Mouse (Mus musculus) retina, postnatal 1 day (tissue): ENCODE data around the gene Etv4.

ENCODE experiments used
- DNase-seq: peaks from one replicate; pipeline ENCODE4 v3.0.0-alpha.2; 2012

The Etv4 gene

GRCm38 (mm10) chr11:101784488-101785142, 556 bp downstream of the Etv4 start:
- DNase-seq: no peak

- no peak for DNase-seq
Observed at GRCm38 (mm10) chr11:101784072-101784471, 1.1 kb downstream of the Etv4 start.

GRCm38 (mm10) chr11:101783584-101783983, 1.6 kb downstream of the Etv4 start:
- DNase-seq: peak; percentile 47

GRCm38 (mm10) chr11:101783135-101783534, 2.0 kb downstream of the Etv4 start:
- no peak for DNase-seq

- DNase-seq: no peak
Observed at GRCm38 (mm10) chr11:101776846-101777245, 8.3 kb downstream of the Etv4 start.

- peak; percentile 90 for DNase-seq
Observed at GRCm38 (mm10) chr11:101772449-101772848, 12.7 kb downstream of the Etv4 start.

- peak; percentile 56 for DNase-seq
Observed at GRCm38 (mm10) chr11:101772027-101772426, 13.1 kb downstream of the Etv4 start.

- DNase-seq: no peak
Observed at GRCm38 (mm10) chr11:101770266-101770665, 14.9 kb downstream of the Etv4 start.

- no peak for DNase-seq
Observed at GRCm38 (mm10) chr11:101768721-101769120, 16.4 kb downstream of the Etv4 start.

GRCm38 (mm10) chr11:101767326-101767725, 17.8 kb downstream of the Etv4 start:
- DNase-seq: no peak

- no peak for DNase-seq
Observed at GRCm38 (mm10) chr11:101764546-101764945, 20.6 kb downstream of the Etv4 start.

GRCm38 (mm10) chr11:101763723-101764122, 21.4 kb downstream of the Etv4 start:
- peak; percentile 80 for DNase-seq

GRCm38 (mm10) chr11:101759530-101759929, 25.6 kb downstream of the Etv4 start:
- no peak for DNase-seq

GRCm38 (mm10) chr11:101758431-101758830, 26.7 kb downstream of the Etv4 start:
- no peak for DNase-seq

GRCm38 (mm10) chr11:101757366-101757765, 27.8 kb downstream of the Etv4 start:
- no peak for DNase-seq

GRCm38 (mm10) chr11:101756616-101757015, 28.6 kb downstream of the Etv4 start:
- DNase-seq: no peak

GRCm38 (mm10) chr11:101733596-101733995, 51.6 kb downstream of the Etv4 start:
- DNase-seq: no peak

GRCm38 (mm10) chr11:101732518-101733440, 52.4 kb downstream of the Etv4 start, which contains the start of gene Dhx8:
TSS of gene Dhx8 (plus strand) at chr11:101732919.
- DNase-seq: peak; percentile 100

- DNase-seq: no peak
Observed at GRCm38 (mm10) chr11:101729308-101729707, 55.9 kb downstream of the Etv4 start.

- no peak for DNase-seq
Observed at GRCm38 (mm10) chr11:101726765-101727164, 58.4 kb downstream of the Etv4 start.

- DNase-seq: no peak
Observed at GRCm38 (mm10) chr11:101725043-101725442, 60.1 kb downstream of the Etv4 start.

- no peak for DNase-seq
Observed at GRCm38 (mm10) chr11:101719986-101720520, 65.1 kb downstream of the Etv4 start.
